Mouse (Mus musculus) liver, embryonic 14.5 days (tissue): ENCODE results near the gene Zfp61. TPM values are rescaled to one million over a fixed set of nuclear protein-coding genes. Genes with fewer than 3 reads are reported as not detected.

Source experiments
- ATAC-seq: fragments of 200-750 bp; cut with Nextera tagmentation; 2 replicates; pipeline ENCODE4 v1.8.0; 2017; ENCODE audit warnings: moderate number of reproducible peaks, mild to moderate bottlenecking, moderate library complexity; ENCODE audit not compliant: insufficient read depth
- DNase-seq, 3 experiments: peaks; one replicate each; pipeline ENCODE4 v3.0.0-alpha.2; 2012 to 2013; ENCODE audit warnings: low read depth in 3 of 3, low spot score in 3 of 3
- H3K27ac ChIP-seq: fragments of 300-500 bp; sonication (generic); 2 replicates; pipeline ENCODE4 v1.5.1; 2014; ENCODE audit warnings: moderate library complexity, mild to moderate bottlenecking, control low read depth, inconsistent platforms
- H3K27me3 ChIP-seq: fragments of 300-500 bp; sonication (generic); 2 replicates; pipeline ENCODE4 v1.6.1; 2014; ENCODE audit warnings: mild to moderate bottlenecking, low read length, moderate library complexity; ENCODE audit not compliant: control insufficient read depth, insufficient read depth
- H3K36me3 ChIP-seq: fragments of 300-500 bp; sonication (generic); replicated peaks from 2 replicates; pipeline ENCODE4 v1.6.1; 2014; ENCODE audit warnings: low read depth; ENCODE audit not compliant: control insufficient read depth, insufficient read depth
- H3K4me1 ChIP-seq, 2 experiments: fragments of 200-500 bp in 1 of 2; fragments of 300-500 bp in 1 of 2; sonication (generic) in 1 of 2; replicated peaks; 2 replicates each; pipeline ENCODE4 v1.6.1; 2012 to 2014; ENCODE audit warnings: antibody characterized with exemption in 1 of 2, inconsistent platforms in 1 of 2, low read length in 1 of 2; ENCODE audit not compliant: control insufficient read depth in 2 of 2, insufficient read depth in 2 of 2
- H3K4me2 ChIP-seq: fragments of 300-500 bp; sonication (generic); 2 replicates; pipeline ENCODE4 v1.6.1; 2014; ENCODE audit warnings: low read depth, mild to moderate bottlenecking, control low read depth, moderate library complexity
- H3K4me3 ChIP-seq, 2 experiments: fragments of 200-500 bp in 1 of 2; fragments of 300-500 bp in 1 of 2; sonication (generic) in 1 of 2; 2 replicates each; pipeline ENCODE4 v1.5.1; 2012 to 2014; ENCODE audit warnings: low read depth in 2 of 2, low read length in 2 of 2, mild to moderate bottlenecking in 2 of 2, control low read depth in 1 of 2, inconsistent platforms in 1 of 2, moderate library complexity in 1 of 2; ENCODE audit not compliant: insufficient read depth in 1 of 2
- H3K9ac ChIP-seq: fragments of 300-500 bp; sonication (generic); replicated peaks from 2 replicates; pipeline ENCODE4 v1.6.1; 2014; ENCODE audit warnings: mild to moderate bottlenecking, control low read depth, moderate library complexity
- H3K9me3 ChIP-seq: fragments of 300-500 bp; sonication (generic); 2 replicates; pipeline ENCODE4 v1.6.1; 2016; ENCODE audit warnings: low read length, mixed read lengths; ENCODE audit not compliant: control insufficient read depth
- CTCF ChIP-seq: IDR thresholded peaks from 2 replicates; pipeline ENCODE4 v1.5.1; 2016; ENCODE audit warnings: antibody characterized with exemption, low read depth, control low read depth
- EP300 ChIP-seq: IDR thresholded peaks from 2 replicates; pipeline ENCODE4 v1.6.1; 2016; ENCODE audit warnings: antibody characterized with exemption, low read depth
- WGBS: fragments of 180-500 bp; shearing (Covaris S2); extraction: QIAGEN DNeasy Blood & Tissue Kit; methylation state at CpG from one replicate; pipeline ENCODE4 v1.1.7; 2014; ENCODE audit not compliant: insufficient replicate concordance; 5-methylcytosine and 5-hydroxymethylcytosine counted together
- polyA plus RNA-seq, 2 experiments: library from polyadenylated mRNA; depleted of rRNA in 1 of 2; stranded (reverse) in 1 of 2; unstranded in 1 of 2; fragments of >200 nt; fragmentation: Nextera tagmentation in 1 of 2; extraction: Ambion mirVana in 1 of 2; gene quantifications; 2 replicates each; pipeline versions ENCODE4 v1.2.1 to v1.2.3; 2012 to 2014

Zfp61 gene
- polyA plus RNA-seq, 2 experiments = 1.6 to 2.6 TPM

GRCm38 (mm10) chr7:24335699-24336309, 34.8 kb upstream of the Zfp61 start:
- ATAC-seq (no peak), DNase-seq (peak; percentile 38 to 49 (median 40))
- no peaks in the 10 kb centered on the region for H3K4me1 ChIP-seq
- no peak overlapping the region for H3K4me3 ChIP-seq
- WGBS = 6% methylated on average over 5 of the region's 5 CpGs
- no peak overlapping the region for H3K4me2 ChIP-seq
- H3K27me3 ChIP-seq = peaks cover 11% of the 10 kb centered on the region
- no peak overlapping the region for H3K27ac ChIP-seq
- no peaks in the 10 kb centered on the region for H3K9me3 ChIP-seq
- no peak overlapping the region for H3K9ac ChIP-seq
- no peaks in the 10 kb centered on the region for H3K36me3 ChIP-seq
- TF ChIP-seq CTCF (peak; percentile 77), EP300 (no peak)

GRCm38 (mm10) chr7:24333304-24333986, 32.4 kb upstream of the Zfp61 start, which contains the start of gene Tescl:
TSS of gene Tescl (minus strand) at chr7:24333936.
- Histone ChIP-seq H3K27me3 (peaks cover 11% of the 10 kb centered on the region), H3K9me3 (no peaks in the 10 kb centered on the region), H3K4me3 (no peak within 1 kb of the TSS), H3K4me2 (no peak within 1 kb of the TSS), H3K9ac (no peak within 1 kb of the TSS), H3K27ac (no peak within 1 kb of the TSS), H3K4me1 (no peaks in the 10 kb centered on the region), H3K36me3 (no peaks in the 10 kb centered on the region)
- DNase-seq (no peak), ATAC-seq (no peak)
- WGBS = 28% methylated on average over 49 of the region's 49 CpGs
- no peak for TF ChIP-seq CTCF
- TF ChIP-seq EP300 = no peak

- Histone ChIP-seq H3K4me1 (no peaks in the 10 kb centered on the region), H3K9ac (no peak overlapping the region), H3K36me3 (no peaks in the 10 kb centered on the region), H3K27ac (no peak overlapping the region), H3K4me3 (no peak overlapping the region), H3K4me2 (no peak overlapping the region), H3K9me3 (no peaks in the 10 kb centered on the region), H3K27me3 (peaks cover 2% of the 10 kb centered on the region; the same call in 1 of the 2 replicates)
- ATAC-seq (no peak), DNase-seq (no peak)
- no peak for TF ChIP-seq EP300
- no peak for TF ChIP-seq CTCF
- 62% methylated on average over 14 of the region's 14 CpGs for WGBS
Measured at GRCm38 (mm10) chr7:24327281-24327975, 26.4 kb upstream of the Zfp61 start.

- no peak overlapping the region for H3K9ac ChIP-seq
- no peak for DNase-seq
- no peaks in the 10 kb centered on the region for H3K9me3 ChIP-seq
- 39% methylated on average over 20 of the region's 20 CpGs for WGBS
- H3K36me3 ChIP-seq = no peaks in the 10 kb centered on the region
- ATAC-seq = no peak
- TF ChIP-seq EP300 = no peak
- TF ChIP-seq CTCF = no peak
- H3K4me2 ChIP-seq = no peak overlapping the region
- no peak overlapping the region for H3K4me3 ChIP-seq
- no peak overlapping the region for H3K27ac ChIP-seq
- no peaks in the 10 kb centered on the region for H3K4me1 ChIP-seq
- H3K27me3 ChIP-seq = peaks cover 2% of the 10 kb centered on the region; the same call in 1 of the 2 replicates
Measured at GRCm38 (mm10) chr7:24326273-24327135, 25.5 kb upstream of the Zfp61 start.
